Mouse (Mus musculus) liver, adult 2 months (tissue): ENCODE results near the gene Olfr520. TPM values are rescaled to one million over a fixed set of nuclear protein-coding genes. Genes with fewer than 3 reads are reported as not detected.
"Not testable (repeated sequence)": the region's sequence is repeated elsewhere in the genome, so short reads cannot be mapped to it uniquely, and the experiment has no call there.

ENCODE experiments used
- DNase-seq: peaks from one replicate; pipeline ENCODE4 v3.0.0-alpha.2; 2011; ENCODE audit warnings: low read depth, low spot score; ENCODE audit errors: extremely low read depth
- H3K27ac ChIP-seq: fragments of 200-500 bp; replicated peaks from 2 replicates; pipeline ENCODE4 v1.5.1; 2012; ENCODE audit warnings: low read depth, mild to moderate bottlenecking, control low read depth, inconsistent platforms, low read length; ENCODE audit not compliant: insufficient read depth
- H3K27me3 ChIP-seq: fragments of 200-500 bp; 2 replicates; pipeline ENCODE4 v1.6.1; 2012; ENCODE audit warnings: mild to moderate bottlenecking, moderate library complexity, low read length, inconsistent platforms; ENCODE audit not compliant: control insufficient read depth, insufficient read depth
- H3K36me3 ChIP-seq: fragments of 200-500 bp; 2 replicates; pipeline ENCODE4 v1.6.1; 2012; ENCODE audit warnings: low read length, inconsistent platforms; ENCODE audit not compliant: control insufficient read depth, insufficient read depth
- H3K4me1 ChIP-seq: fragments of 200-500 bp; 2 replicates; pipeline ENCODE4 v1.6.1; 2011; ENCODE audit warnings: low read length; ENCODE audit not compliant: control insufficient read depth, insufficient read depth
- H3K4me3 ChIP-seq: fragments of 200-500 bp; 2 replicates; pipeline ENCODE4 v1.5.1; 2011; ENCODE audit warnings: low read depth, mild to moderate bottlenecking, control low read depth, low read length, moderate library complexity; ENCODE audit not compliant: insufficient read depth
- H3K79me2 ChIP-seq: fragments of 200-500 bp; 2 replicates; pipeline ENCODE4 v1.6.1; 2012; ENCODE audit warnings: inconsistent platforms, mild to moderate bottlenecking, low read length, moderate library complexity; ENCODE audit not compliant: control insufficient read depth, insufficient read depth
- H3K9ac ChIP-seq: fragments of 200-500 bp; 2 replicates; pipeline ENCODE4 v1.6.1; 2012; ENCODE audit warnings: low read depth, mild to moderate bottlenecking, control low read depth, inconsistent platforms, low read length
- CTCF ChIP-seq: fragments of 200-500 bp; IDR thresholded peaks from 2 replicates; pipeline ENCODE4 v1.5.1; 2011; ENCODE audit warnings: low read depth, low read length, control low read depth
- POLR2A ChIP-seq: fragments of 200-500 bp; IDR thresholded peaks from 2 replicates; pipeline ENCODE4 v1.6.1; 2011; ENCODE audit warnings: low read length, control low read depth; ENCODE audit not compliant: insufficient read depth; ENCODE audit errors: extremely low read depth
- WGBS: fragments of 180-500 bp; shearing (Covaris S2); methylation state at CpG from one replicate; pipeline ENCODE4 v1.1.7; 2018; 5-methylcytosine and 5-hydroxymethylcytosine counted together
- polyA plus RNA-seq: library from polyadenylated mRNA; depleted of rRNA; stranded (reverse); fragments of >200 nt; gene quantifications from 2 replicates; pipeline ENCODE4 v1.2.3, GENCODE M21; 2012
- total RNA-seq: library from RNA; depleted of rRNA; stranded (reverse); fragments of >200 nt; gene quantifications from 2 replicates; pipeline ENCODE4 v1.2.3, GENCODE M21; 2014

Olfr520 gene
- total and polyA plus RNA-seq, 2 experiments: not detected

- peaks cover 19% of the 10 kb centered on the region for H3K4me1 ChIP-seq
- TF ChIP-seq CTCF: no peak
- peaks cover 12% of the 10 kb centered on the region; the same call in 1 of the 2 replicates for H3K36me3 ChIP-seq
- 47% methylated on average over 3 of the region's 3 CpGs for WGBS
- DNase-seq: peak; percentile 93
- peak overlapping the region; percentile 90 for H3K27ac ChIP-seq
- H3K4me3 ChIP-seq: peak overlapping the region; percentile 12; the same call in 1 of the 2 replicates
- 0 out of 2 replicates have a peak overlapping the region, but pooled peaks have one; percentile 33 for H3K9ac ChIP-seq
- H3K79me2 ChIP-seq: no peaks in the 10 kb centered on the region
- H3K27me3 ChIP-seq: no peaks in the 10 kb centered on the region
These were observed 36.1 kb upstream of the Olfr520 start for GRCm38 (mm10) chr7:99693976-99694375.

GRCm38 (mm10) chr7:99694424-99694823 lies 35.6 kb upstream of the Olfr520 start:
- 0 out of 2 replicates have a peak, but pooled peaks have one; percentile 30 for TF ChIP-seq POLR2A
- peak; percentile 93 for DNase-seq
- peak overlapping the region; percentile 90 for H3K27ac ChIP-seq

DNA sequence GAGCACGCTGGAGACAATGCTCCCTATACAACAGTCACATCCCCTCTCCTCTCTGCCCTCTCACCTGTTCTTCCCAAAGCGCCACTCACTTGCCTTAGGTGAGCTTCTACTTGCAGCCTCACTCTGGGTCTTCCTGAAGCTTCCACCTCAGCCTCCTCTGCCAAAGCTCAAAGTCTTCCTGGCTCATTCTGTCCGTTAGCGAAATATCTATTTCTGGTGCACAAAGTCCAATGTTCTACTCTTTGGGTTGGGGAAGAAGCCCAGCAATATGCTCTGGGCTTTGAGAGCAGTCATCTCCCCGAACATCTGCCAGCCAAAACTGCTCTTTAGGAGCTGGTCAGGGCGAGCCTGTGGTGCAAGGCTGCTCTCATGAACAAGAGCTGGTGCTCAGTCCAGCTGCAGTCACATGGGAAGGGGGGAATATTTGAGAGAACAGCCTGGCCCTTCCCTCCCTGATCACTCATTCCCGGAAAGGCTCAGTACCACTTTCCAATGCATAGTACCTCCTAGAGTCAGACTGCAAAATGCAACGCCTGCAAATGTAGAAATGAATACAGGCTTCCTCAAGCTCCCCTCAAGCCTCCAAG lies 34.5 kb upstream of the Olfr520 start:
- Histone ChIP-seq H3K9ac (peak overlapping the region; percentile 78), H3K36me3 (peaks cover 4% of the 10 kb centered on the region; the same call in 1 of the 2 replicates), H3K27me3 (no peaks in the 10 kb centered on the region), H3K4me3 (peak overlapping the region; percentile 48), H3K79me2 (no peaks in the 10 kb centered on the region), H3K4me1 (peaks cover 29% of the 10 kb centered on the region), H3K27ac (peak overlapping the region; percentile 93)
- peak; percentile 99 for DNase-seq
- WGBS: 29% methylated on average over 8 of the region's 8 CpGs
- no peak for TF ChIP-seq CTCF
- TF ChIP-seq POLR2A: peak; percentile 16; the same call in 1 of the 2 replicates

More at GRCm38 (mm10) chr7:99694424-99694823, 35.6 kb upstream of the Olfr520 start:
- not testable (repeated sequence) for H3K79me2 ChIP-seq, H3K27me3 ChIP-seq, H3K36me3 ChIP-seq
- H3K9ac ChIP-seq: 0 out of 2 replicates have a peak overlapping the region, but pooled peaks have one; percentile 33
- 26% methylated on average over 5 of the region's 5 CpGs for WGBS
- H3K4me1 ChIP-seq: peaks cover 23% of the 10 kb centered on the region
- H3K4me3 ChIP-seq: peak overlapping the region; percentile 12; the same call in 1 of the 2 replicates

GRCm38 (mm10) chr7:99698576-99698975 lies 31.5 kb upstream of the Olfr520 start:
- H3K79me2 ChIP-seq: no peaks in the 10 kb centered on the region
- H3K9ac ChIP-seq: no peak overlapping the region
- no peak overlapping the region for H3K27ac ChIP-seq
- 84% methylated on average over 3 of the region's 3 CpGs for WGBS
- H3K27me3 ChIP-seq: no peaks in the 10 kb centered on the region
- H3K4me3 ChIP-seq: no peak overlapping the region
- DNase-seq: no peak
- no peaks in the 10 kb centered on the region for H3K36me3 ChIP-seq
- H3K4me1 ChIP-seq: peaks cover 22% of the 10 kb centered on the region; the same call in 1 of the 2 replicates
- TF ChIP-seq CTCF: no peak
- no peak for TF ChIP-seq POLR2A

- Histone ChIP-seq H3K27me3 (no peaks in the 10 kb centered on the region), H3K79me2 (no peaks in the 10 kb centered on the region), H3K4me1 (peaks cover 22% of the 10 kb centered on the region; the same call in 1 of the 2 replicates), H3K27ac (no peak overlapping the region), H3K9ac (no peak overlapping the region), H3K4me3 (no peak overlapping the region), H3K36me3 (no peaks in the 10 kb centered on the region)
- DNase-seq: no peak
- TF ChIP-seq CTCF (no peak), POLR2A (no peak)
- WGBS: 80% methylated on average over 3 of the region's 3 CpGs
These were observed 31.0 kb upstream of the Olfr520 start for GRCm38 (mm10) chr7:99699106-99699505.

DNA sequence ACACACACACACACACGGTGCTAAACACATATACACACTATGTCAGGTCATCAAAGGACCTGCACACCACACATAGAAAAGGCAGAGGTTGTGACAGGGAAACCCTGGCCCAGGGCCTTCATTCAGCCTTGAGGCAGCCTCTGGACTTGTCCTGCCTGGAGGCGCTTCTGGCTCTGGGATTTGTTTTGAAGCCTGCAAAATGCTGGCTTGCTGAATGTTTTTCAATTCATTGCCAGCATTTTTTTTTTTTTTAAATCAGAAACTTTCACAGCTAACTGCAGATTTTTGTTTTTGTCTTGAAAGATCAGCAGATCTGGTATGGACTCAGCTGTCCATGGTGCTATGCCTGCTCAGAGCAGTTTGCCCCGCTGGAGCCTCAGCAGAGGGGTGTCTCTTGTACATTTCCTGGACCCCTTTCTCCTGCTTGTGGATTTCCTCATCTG lies 30.3 kb upstream of the Olfr520 start:
- Histone ChIP-seq H3K4me1 (peaks cover 20% of the 10 kb centered on the region; the same call in 1 of the 2 replicates), H3K79me2 (no peaks in the 10 kb centered on the region), H3K9ac (no peak overlapping the region), H3K27me3 (no peaks in the 10 kb centered on the region), H3K4me3 (no peak overlapping the region), H3K27ac (peak overlapping the region; percentile 14; the same call in 1 of the 2 replicates), H3K36me3 (no peaks in the 10 kb centered on the region)
- 47% methylated on average over 3 of the region's 3 CpGs for WGBS
- no peak for TF ChIP-seq POLR2A
- no peak for TF ChIP-seq CTCF
- DNase-seq: peak; percentile 65
